Mouse (Mus musculus) CD4-positive, CD25-positive, alpha-beta regulatory T cell, adult 4 months (primary cell): ENCODE measurements around the gene Atp1b2. TPM values are rescaled to one million over a fixed set of nuclear protein-coding genes. Genes with fewer than 3 reads are reported as not detected.

Experiments used
- ATAC-seq: one replicate; pipeline ENCODE4 v1.8.0; 2017
- polyA plus RNA-seq, 2 experiments: library from polyadenylated mRNA; unstranded; fragments of 100-300 nt; shearing (Covaris generic); gene quantifications; one replicate each; pipeline ENCODE4 v1.2.1; 2017

Atp1b2 gene
- polyA plus RNA-seq, 2 experiments from 2014 or later, result not detected

DNA sequence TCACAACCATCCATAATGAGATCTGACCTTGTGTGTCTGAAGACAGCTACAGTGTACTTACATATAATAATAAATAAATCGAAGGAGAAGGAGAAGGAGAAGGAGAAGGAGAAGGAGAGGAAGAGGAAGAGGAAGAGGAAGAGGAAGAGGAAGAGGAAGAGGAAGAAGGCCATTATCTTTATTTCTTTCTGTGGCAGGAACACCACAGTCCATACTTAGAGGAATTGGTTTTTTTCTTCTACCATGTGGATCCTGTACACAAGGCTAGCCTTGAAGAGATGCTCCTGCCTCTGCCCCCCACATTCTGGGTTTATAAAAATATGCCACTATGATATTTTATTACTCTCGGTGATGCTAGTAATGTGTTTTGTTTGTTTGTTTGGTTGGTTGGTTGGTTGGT, 1.1 kb upstream of the Atp1b2 start:
- no peak for ATAC-seq

DNA sequence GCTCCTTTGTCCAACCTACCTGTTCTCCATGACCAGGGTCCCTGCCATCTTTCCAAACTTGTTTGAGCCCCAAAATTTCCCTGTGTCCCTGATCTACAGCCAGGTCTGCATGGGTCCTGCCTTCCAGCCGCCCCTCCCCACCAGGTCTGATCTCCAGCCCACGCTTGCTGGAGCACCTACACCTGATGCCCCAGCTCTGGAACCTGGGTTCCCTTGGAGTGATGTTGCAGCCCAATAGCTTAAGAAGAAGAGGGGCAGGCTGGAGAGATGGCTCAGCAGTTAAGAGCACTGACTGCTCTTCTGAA, 701 bp upstream of the Atp1b2 start:
- ATAC-seq, result no peak

DNA sequence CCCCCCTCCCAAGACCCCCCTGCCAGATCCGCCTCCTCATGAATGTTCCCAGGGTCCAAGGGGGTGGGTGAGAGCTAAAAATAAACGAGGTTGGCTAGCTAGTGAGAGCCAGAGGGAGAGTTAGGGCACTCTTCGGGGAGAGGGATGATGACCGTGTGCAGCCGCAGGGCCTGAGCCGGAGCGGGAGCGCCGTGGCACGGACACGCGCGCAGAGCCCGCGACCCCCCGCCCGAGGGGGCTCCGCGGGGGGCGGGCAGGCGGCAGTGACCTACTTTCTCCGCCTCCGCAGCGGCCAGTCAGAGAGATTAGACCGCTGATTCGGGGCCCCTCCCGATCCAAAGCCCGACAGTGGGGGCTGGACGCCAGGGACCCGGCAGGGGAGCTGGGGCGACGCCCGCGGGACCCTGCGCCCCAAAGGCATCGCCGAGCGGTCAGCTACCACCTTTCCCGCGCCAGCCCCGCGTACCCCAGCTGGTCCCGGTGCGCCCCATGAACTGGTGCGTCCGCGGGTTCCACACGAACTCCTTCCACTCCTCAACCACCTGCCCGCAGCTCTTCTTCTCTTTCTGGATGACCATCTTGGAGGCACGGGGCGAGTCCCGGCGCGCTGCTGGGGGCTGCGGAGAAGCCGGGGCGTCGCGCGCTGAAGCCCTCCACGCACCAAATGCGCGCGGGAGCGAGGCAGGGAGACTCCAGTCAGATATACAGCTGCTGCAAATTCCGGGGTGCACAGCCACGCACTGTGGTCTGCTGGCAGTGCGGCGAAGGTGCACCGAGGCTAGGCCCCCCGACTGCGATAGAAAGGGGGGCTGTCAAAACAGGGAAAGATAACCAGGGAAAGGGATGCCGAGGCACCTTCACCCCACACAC, 712 bp downstream of the Atp1b2 start:
- peak; percentile 34 for ATAC-seq

DNA sequence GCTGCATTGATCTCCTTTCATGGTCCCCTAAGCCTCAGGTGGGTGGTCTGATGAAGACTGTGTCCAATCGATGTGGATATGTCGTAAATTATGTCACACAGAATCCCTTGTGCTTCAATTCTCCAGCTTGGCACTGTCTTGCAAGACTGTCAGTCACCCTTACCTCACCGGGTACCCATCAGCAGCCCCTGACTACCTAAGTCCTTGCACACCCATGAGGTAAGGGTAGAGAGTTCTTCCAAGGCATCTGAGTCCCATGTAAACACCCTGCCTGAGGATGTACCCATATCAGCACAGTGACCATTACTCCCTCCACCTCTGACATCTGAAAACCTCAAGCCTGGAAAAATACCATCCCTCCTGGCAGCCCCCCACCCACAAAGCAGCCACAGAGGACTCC, 1.4 kb downstream of the Atp1b2 start:
- ATAC-seq, result no peak

DNA sequence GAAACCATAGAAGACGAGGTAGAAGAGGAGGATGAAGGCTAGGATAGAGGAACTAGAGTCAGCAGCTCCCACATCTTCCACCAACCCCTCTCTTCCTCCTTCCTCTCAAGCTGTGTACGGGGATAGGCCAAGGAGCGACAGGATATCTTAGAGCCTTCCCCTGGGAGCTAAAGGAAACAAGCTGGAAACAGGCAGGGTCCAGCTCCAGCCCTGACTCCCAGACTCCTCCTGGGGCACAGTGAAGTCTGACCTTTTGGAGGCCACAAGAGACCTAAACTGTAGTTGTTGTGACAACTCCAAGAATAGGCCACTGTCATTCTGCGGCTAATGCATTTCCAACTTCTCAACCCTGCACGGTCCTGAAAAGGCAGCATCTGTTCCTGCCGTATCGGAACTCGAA, 2.2 kb downstream of the Atp1b2 start:
- ATAC-seq, result no peak

DNA sequence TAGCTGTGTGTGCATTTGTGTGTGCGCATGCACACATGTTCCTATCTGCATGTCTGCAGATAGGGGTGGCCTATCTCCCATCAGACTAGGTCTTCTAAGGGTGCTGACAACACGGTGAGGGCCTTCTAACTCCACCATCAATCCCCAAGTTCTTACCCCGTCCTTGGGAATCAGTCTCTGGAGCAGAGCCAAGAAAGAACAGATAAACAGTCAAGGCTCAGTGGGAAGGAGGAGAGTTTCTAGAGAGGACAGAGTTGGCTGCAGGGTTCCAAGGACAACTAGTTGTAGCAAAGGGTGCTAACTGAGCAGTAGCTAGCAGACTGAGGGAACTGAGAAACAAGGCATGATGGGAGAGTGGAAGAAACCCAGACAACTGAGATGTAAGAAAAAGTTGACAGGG, 4.0 kb downstream of the Atp1b2 start:
- no peak for ATAC-seq

DNA sequence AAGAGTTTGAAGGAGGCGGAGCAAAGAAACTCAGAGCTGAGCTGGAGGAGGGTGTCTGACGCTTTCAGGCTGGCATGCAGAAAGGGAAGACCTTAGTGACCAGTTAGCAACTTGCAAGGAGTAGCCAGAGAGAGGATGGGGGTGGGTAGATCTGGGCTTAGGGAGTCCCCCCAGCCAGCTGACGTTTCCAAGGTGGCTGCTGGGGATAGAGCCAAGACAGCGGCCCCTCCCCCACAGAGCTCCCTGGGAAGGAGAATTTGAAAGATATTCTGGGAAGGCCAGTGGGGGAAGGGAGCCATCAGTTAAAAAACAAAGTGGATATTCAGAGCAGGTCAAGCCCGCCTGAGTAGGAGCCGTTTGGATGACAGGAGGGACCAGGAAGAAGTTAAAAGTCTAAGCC, 5.6 kb downstream of the Atp1b2 start:
- ATAC-seq, result no peak

DNA sequence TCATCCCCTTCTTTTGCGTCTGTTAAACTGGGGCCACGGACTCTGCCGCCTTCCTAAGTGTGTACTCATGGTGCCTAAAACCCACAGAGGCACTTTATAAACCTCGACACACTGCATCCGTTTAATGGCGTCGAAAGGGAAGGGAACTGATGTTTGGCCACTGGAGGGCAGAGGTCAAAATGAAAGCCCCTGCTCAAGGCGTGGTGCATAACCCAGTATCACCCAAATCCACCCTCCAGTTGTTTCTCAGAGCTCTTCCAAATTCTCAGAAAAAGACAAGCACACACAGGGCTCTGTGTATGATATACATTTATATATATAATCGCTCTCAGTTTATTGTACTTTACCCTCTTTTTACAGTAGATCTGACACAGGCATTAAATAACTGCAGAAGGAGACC, 6.3 kb downstream of the Atp1b2 start:
- ATAC-seq, result no peak

DNA sequence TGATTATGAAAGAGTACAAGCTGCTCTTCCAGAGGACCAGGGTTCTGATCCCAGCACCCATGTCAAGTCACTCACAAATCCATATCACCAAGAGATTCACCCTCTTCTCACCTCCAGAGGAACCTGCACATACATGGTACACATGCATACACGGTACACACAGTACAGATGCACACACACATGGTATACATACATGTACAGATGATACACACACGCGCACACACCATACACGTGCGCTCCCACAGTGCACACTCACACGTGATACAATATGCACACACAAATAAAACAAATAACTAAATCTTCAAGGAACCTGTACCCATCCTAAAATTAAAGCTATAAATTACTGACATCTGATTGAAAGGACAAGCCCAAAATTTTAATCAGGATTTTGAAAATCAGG, 10.9 kb downstream of the Atp1b2 start:
- no peak for ATAC-seq

DNA sequence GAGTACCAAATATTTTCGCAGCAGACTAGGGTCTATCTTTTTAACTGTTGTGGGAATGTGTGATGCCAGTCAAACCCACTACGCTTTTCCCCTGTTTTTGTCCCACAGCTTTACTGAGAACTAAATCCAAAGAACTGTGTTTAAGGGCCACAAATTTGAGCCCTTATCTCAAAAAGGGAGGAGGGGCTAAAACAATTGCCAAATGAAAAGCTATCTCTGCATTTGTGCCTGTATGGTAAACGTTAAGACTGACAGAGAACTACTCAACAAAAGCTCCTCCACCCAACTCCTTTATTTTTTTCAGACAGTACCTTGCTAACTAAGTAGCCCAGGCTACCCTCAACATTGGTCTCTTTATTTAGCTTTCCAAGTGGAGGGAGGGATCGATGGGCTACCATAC, 12.9 kb downstream of the Atp1b2 start:
- no peak for ATAC-seq

DNA sequence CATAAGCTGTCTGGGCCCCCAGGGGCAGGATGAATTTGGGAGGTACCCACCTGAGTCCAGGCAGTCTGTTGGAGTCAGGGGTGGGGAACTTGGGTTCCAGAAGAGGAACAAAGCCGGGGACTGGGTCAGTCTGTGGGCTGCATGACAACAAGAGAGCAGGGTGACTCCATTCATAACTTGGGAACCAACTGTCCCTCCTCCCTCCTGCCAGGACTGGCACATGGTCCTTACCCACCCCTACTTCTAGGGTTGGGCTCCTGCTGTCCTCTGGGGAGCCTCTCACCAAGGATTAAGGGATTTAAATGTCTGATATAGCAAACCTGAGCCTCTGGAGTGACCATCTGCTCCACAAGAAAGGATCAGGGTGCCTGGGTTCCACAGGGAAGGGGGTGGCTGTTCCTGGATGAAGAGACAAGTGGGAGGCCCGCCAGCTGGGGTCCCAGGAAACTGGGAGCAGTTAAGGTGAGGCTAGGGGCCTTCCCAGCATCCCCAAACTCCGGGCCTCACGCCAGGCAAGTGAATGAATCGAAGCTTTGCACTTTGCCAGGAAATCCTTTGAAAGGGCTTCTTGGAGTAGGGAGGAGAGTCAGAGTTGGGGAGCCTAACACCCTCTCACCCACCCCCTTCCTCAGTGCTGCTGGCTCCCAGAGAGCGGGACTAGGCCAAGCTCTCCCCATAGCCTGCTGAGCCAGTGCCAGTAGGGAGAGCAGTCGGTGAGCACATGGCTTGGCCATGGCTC, 13.7 kb downstream of the Atp1b2 start:
- no peak for ATAC-seq

DNA sequence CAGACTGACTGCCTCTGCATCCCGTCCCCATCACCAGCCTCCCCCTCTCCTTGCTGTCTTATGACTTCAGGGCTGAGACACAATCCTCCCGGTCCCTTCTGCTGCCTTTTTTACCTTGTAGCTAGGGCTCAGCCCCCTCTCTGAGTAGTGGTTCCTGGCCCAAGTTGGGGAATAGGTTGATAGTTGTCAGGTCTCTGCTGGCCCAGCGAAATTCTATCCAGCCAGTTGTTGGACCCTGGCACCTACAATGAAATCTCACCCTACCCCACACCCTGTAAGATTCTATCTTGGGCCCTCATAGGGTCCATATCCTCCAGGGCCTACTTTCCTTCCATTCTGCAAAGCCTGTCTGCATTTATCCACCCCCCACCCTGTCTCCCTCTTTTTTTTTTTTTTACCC, 14.3 kb downstream of the Atp1b2 start:
- ATAC-seq, result no peak

DNA sequence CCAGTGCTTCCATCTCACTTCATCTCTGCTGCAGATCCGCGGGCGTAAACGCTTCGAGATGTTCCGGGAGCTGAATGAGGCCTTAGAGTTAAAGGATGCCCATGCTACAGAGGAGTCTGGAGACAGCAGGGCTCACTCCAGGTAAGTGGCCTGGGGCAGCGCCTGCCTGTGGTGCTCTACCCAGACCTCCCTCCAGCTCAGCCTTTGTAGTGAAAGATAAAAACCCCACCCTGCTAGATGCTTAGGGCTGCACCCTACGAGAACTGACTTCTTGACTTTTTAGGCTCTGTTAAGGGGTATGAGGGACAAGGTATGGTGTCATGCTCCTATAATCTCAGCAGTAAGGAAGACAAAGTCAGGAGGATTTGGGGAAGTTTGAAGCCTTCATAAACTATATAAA, 15.1 kb downstream of the Atp1b2 start:
- ATAC-seq, result no peak

DNA sequence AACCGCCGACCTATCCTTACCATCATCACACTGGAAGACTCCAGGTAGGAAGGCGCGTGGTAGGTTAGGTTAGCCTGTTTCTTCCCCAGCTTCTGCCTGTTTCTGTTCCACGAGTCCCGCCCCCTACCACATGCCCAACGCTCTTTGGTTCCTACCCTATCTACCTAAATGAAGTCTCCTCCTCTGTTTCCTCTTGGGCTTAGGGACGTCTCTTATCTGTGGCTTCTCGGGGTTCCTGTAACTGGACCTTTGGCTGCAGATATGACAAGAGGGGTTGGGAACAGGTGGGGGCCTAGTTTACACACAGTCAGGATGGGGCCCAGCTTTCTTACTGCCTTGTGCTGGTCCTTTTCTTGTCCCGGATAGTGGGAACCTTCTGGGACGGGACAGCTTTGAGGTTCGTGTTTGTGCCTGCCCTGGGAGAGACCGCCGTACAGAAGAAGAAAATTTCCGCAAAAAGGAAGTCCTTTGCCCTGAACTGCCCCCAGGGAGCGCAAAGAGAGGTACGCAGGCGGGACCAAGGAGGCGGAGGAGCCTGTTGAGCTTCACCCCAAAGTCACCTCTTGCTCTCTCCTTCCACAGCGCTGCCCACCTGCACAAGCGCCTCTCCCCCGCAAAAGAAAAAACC, 16.4 kb downstream of the Atp1b2 start:
- no peak for ATAC-seq

DNA sequence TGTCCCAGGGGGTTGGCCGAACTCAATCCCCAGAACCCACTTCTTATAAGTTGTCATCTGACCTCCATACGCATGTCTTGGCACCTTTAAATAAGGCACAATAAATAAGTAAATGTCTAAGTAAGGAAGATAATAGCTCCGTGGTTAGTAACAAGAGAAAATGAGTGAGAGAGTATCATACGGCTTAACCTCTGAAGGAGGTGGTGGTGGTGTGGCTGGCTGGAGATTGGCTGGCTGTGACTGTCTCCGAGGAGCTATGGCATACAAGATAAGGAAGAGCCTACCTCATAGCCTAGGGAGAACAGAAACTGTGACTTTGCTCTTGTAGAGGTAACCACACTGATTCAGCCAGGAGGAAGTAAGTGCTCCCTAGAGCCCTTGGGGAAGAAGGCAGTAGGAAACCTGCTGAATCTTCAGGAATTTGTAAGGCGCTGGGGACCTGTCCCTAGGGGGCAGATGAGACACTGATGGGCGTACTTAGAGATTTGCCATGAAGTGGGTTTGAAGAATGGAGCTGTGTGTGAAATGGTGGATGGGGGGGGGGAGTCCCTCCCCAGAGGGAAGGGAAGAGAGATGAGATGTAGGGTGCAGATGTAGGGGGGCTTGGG, 19.9 kb downstream of the Atp1b2 start:
- ATAC-seq, result no peak

DNA sequence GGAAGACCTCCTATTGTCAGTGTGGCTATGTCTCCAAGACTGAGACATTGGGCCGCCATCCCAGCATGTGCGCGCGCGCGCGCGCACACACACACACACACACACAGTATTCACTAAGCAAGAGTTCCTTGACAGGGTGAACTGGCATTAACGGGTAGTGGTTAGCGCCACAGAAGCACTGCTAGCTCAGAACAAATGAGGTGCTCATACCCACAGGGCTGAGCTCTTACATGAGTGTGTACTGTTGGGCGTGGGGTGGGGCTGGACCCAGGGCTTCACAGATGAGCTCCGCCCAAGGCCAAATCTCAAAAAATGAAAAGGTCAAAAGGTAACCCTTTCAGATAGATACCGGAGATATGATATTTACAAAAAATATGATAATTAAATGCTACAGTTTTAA, 20.8 kb downstream of the Atp1b2 start:
- ATAC-seq, result no peak

DNA sequence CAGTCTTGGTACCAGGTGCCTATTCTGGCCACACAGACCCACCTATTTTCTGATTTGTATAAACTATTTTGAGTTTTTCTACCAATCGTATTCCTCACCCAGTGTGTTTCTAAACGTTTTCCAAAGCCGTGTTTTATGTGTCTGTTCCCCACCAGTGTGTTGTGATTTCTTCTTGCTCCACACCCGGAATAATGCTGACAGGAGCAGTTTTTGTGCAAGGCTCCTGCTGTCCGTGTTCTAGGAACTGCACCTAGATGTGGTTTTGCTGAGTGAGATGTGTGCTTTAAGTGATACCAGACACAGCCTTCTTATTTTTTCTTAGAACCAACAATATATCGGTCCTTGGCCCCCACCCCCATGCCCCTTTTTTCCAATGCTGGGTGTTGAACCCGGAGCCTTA, 21.7 kb downstream of the Atp1b2 start:
- no peak for ATAC-seq

DNA sequence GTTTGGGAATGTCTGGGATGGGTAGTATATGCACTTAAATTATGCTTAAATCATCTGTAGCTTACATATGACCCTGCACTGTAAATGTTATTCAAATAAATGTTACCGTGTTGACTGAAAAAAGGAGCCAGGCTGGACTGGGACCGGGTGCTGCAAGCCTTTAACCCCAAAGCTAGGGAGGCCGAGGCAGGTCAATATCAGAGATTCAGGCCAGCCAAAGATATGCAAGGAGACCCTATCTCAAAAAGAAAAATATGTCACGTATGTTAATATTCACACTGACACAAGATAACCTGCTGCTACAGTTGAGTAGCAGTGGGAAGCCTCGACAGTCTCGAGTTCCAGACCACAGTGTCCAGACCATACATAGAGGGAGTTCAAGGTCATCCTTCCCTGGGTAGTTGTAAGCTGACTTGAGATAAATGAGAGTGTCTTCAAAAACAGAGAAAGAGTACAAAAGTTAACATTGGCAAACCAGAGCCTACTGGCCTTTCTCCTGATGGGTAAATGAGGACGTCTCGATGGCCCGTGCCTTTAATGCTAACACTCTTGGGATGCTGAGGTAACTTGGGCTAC, 23.4 kb downstream of the Atp1b2 start:
- ATAC-seq, result no peak

DNA sequence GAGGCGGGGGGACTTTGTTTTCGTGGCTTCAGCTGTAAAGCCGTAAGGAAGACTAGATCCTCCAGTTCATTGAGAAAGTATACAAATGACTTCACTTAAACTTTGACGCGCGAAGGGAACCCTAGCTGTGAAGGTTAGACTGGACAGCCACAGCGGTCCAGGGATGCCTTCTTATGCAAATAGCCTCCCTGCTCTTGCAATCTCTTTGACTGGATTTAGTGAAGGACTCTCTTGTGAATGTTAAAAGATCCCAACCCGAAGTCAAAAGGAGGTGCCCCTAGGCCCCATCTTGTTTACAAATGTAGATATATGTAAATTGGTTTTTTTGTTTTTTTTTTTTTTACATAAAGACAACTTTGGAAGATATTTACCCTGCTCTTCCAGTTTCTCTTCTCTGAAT, 23.9 kb downstream of the Atp1b2 start:
- ATAC-seq, result no peak

DNA sequence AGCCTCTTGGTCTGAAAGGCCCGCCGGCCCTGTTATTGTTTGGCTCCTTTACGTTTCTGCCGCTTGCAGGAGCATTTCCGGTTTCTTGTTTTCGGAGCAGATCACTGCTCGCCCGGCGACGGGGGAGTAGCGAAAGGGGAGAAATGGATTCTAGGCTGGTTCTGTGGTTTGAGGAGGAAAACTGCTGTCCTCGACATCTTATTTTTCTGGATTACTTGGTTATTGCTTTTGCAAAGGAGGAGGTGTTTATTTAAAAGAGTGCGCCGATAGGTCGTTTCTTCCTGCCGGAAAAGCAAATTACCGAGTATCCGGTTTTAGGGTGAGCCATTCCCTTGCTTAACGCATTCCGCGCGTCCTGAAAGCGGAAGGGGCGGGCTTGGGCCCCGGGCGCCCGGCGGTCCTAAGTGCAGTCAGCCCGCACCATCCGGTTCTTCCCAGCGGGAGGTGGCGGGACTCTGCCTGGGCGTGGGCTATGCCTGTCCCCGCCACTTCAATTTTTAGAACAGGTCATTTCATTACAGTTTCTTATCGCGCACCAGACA, 24.5 kb downstream of the Atp1b2 start:
- ATAC-seq, result peak; percentile 66

DNA sequence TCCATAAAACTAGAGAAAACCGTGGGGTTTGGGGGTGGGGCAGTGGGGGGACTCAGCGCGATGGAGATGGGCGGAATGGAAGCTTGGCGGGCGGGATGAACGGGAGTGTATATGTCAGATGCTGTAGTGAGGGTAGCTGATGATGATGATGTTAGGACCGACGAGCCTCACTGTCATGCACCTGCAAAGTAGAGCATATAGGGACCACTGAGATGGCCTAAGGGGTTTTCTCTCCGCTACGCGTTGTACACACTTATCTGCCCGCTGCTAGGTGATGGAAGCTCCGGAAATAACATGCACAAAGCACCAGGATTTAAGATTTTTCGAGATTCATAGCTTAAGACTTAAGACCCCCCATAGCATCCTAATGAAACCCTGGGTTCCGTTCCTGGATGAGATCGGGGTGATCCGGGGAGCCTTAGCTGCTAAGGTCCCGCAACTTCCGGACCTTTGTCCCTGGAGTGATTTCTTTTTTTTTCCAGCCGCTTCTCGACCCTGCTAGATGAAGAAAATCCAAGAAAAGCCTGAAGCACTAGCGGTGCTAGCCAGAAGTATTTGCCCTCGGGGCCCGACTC, 25.1 kb downstream of the Atp1b2 start:
- ATAC-seq, result no peak

DNA sequence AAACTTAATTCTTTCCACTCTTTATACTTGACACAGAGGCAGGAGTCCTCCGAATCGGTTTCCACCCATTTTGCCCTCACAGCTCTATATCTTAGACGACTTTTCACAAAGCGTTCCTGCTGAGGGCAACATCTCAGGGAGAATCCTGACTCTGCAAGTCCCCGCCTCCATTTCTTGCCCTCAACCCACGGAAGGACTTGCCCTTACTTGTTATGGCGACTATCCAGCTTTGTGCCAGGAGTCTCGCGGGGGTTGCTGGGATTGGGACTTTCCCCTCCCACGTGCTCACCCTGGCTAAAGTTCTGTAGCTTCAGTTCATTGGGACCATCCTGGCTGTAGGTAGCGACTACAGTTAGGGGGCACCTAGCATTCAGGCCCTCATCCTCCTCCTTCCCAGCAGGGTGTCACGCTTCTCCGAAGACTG, 25.6 kb downstream of the Atp1b2 start, which contains the start of the genes Wrap53 and Trp53:
Gene Wrap53 (minus strand): TSS at position 165 of the 424 bp plus-strand sequence.
Gene Trp53 (plus strand): TSS at position 269 of the 424 bp plus-strand sequence.
- ATAC-seq, result peak; percentile 64
